Mouse (Mus musculus): ENCODE results near the gene Amacr.

Gene Amacr

DNA sequence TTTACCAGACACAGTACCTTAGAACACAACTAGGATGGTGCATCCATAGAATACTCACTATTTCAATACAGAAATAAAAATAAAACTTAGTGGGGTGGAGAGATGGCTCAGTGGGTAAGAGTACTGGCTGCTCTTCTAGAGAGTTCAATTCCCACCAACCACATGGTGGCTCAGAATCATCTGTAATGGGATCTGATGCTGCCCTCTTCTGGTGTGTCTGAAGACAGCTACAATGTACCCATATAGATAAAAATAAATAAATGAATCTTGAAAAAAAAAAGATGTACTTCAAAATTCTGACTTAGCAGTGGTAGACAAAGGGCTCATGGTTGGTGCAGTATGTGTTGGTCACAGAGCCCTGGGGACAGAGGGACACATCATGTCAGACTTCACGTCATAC is 10.0 kb downstream of the Amacr start:
- DNase-seq = no peak

DNA sequence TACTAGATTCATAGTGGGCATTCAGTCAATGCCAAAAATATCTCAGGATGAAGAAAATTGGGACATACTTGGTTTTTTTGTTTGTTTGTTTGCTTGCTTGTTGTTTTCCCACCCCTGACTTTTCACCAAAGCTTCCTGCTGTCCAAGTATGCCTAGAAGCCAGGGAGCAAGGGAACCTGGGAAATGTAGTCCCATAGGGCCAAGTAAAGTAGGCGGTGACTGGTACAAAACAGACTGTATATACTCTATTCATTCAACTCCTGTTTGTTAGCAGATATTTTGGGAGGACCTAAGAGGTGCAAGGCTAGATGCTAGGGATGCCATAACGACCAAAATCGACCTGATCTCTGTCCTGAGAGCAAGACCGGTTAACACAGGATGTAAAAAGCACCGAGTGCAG is 18.3 kb downstream of the Amacr start:
- no peak for DNase-seq

DNA sequence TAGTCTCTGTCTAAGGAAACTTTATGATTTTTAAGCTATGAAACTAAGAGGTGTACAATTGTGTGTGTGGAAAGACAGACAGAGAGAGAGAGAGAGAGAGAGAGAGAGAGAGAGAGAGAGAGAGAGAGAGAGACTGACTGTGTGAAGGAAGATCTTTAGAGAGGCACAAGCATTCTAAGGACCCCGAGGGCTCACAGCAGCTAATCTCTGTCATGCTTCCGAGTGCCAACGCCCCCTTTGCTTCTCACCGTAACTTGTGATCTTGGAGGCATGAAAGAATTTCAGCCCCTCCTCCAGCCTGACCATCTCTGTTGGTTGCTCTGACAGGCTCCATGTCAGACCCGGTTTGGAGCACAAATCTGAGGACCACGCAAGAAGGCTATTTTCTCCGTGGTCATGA is 18.9 kb downstream of the Amacr start, which contains the start of gene Slc45a2:
Slc45a2 (plus strand) TSS at position 301 of the 400 bp plus-strand sequence.
- DNase-seq = no peak

DNA sequence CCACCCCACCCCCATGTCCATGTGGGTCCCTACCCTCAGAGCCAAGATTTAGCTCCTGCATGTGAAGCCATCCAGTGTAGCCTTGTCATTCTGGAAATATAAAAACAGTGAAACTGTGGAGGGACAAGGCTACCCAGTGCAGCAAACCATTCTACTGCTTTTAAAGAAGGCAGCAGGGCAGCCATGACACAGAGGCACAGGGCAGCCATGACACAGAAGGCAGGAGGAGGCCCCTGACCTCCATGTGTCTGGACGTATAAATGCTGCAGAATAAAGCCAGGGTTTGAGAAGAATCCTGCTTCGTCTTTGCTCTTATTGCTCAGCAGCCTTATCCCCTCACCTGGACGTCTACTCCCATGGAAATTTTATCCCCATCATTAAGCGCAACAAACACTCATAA is 22.2 kb downstream of the Amacr start:
- no peak for DNase-seq

- DNase-seq = no peak
These were observed 23.1 kb downstream of the Amacr start for GRCm38 (mm10) chr15:11004646-11005045.

DNA sequence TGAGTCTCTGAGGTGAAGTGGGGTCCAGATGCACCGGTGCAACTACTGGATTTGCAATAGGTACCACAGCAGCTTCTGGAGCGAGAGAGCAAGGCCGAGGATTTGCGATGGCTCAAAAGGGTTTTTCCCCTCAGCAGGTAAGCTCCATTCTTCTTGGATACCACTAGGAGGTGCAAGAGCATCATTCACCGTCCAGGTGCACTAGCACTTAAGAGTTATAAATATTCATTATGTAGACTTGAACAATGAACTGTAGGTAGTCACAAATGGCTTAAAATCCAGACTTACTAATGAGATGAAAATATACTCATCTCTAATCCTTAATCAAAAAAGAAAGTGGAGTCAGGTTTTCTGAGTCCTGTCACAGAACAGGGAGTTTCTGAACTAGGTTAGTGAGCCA is 27.2 kb downstream of the Amacr start:
- no peak for DNase-seq

GRCm38 (mm10) chr15:11010976-11011548 is 29.5 kb downstream of the Amacr start:
- no peak for DNase-seq

GRCm38 (mm10) chr15:11014931-11015330 is 33.4 kb downstream of the Amacr start:
- no peak for DNase-seq

GRCm38 (mm10) chr15:11026801-11027561 is 45.4 kb downstream of the Amacr start:
- DNase-seq = no peak

DNA sequence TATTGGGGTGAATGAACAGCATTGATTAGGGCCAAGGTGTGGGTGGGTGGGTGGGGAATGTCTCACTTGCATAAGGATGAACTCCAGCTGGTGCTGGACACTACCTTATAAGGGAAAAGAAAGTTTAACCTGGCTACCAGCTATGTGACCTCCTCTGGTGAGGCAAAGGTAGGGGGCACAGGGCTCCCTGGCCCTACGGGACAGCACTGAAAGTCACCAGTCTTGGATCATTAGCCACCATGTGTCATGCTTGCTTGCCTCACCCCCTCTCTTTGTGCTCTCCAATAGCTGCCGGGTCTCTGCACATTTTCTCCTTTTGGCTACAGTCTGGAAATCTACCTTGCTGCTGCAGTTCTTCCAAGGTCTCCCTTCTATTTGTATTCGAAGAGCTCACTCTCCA is 48.6 kb downstream of the Amacr start:
- no peak for DNase-seq

- DNase-seq = no peak
These were observed 54.5 kb downstream of the Amacr start for GRCm38 (mm10) chr15:11035947-11036474.

DNA sequence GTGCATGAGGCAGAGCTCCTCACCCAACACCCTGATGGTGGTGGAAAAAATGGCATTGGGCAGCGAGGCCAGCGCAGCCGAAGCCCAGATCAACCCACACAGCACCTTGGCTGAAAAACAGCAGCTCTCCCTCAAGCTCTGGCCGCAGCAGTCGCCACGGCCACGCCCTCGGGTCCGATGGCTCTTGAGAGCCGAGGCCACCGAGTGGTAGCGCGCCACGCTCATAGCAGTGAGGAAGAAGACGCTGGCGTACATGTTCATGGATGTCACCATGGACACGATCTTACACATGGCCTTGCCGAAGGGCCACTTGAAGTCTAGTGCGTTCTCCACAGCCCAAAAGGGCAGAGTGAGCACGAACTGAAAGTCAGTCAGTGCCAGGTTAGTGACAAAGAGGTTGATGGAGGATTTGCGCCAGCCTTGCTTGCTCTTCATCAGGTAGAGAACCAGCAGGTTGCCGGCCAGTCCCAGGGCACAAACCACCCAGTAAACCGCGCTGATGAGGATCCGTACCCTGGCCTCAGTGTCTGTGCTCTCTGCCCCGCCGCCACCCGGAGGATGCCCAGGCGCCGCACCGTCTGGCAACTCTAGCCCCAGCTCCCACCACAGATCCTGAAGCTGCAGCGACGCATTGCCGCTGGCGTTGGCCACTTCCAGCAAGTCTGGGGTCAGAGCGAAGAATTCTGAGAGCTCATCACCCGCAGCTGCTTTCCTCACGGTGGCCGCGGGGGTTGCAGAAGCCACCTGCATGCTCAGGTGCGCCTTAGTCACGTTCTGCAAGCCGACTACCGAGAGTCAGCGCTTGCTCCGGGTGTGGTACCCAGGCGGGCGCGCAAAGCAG is 55.2 kb downstream of the Amacr start:
- DNase-seq = no peak

DNA sequence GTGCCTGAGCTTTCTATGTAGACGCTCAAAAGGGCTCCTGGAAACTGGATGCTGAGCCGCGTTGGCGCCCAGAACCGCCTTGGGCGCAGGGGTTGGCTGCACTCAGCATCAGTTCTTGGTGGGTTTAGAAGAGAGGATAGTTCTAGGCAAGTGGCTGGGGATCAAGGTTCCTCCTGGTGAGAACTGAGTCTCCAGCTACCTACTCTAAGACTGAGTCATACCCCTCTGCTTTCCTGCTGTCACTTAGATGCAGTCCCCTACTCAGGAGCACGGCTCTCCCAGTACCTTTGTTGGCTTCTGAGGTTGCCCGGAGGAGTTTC is 55.8 kb downstream of the Amacr start:
- DNase-seq = no peak

DNA sequence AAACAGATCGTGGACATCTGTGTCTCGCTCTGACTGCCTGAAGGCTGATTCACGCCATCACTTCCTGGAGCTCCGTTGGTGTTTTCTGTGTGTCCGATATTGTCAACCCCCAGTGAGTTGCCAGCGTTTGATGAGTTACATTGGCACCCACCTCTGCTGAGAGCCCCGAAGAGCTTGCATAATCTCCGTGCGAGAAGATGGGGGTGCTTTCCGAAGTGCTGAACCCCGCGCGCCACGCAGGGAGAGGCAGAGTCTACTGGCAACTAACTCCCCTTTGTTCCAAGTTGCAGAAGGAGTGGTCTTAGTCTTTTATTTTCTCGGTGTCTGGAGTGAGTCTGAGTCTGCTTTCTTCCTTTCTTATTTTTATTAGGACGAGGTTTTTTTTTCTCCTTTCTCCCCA is 56.2 kb downstream of the Amacr start, which contains the start of gene Rxfp3:
Rxfp3 (minus strand) TSS at position 281 of the 400 bp plus-strand sequence.
- no peak for DNase-seq

DNA sequence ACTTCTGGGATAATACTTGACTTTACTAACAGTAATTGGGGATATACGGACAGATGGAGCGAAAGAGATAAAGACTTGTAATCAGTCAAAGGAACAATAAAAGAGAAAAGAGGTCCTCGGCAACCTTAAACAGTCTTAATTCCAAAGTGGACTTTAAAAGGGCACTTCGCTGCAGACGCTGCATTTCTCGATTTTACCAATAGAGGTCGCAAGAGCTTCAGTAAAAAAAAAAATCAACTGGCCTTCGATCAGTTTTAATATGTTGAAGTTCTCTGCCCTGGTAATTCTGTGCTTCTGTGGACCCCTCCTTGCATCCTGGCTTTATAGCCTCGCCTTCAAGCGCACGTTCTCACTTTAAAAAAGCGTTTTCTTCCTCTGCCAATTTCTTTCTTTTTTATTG is 56.9 kb downstream of the Amacr start:
- no peak for DNase-seq

- DNase-seq = no peak
These were observed 58.5 kb downstream of the Amacr start for GRCm38 (mm10) chr15:11040067-11040466.

DNA sequence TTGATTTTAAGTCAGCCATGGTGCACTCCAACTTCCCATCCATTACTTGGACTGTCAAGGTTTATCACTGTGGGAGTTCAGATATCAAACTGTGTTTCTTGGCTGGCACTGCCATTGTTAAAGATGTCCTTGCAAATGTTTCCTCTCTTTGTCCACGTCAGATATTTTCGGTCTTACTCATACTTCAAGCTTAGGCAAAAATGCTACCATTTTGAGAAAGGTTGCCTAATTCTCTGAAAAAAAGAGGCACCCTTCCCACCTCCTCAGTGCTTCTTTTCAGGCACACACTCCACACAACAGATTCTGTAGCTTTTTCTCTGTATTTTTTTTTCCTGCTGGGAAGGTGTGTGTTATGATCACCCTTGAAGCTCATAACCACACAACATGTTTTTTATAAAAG is 59.7 kb downstream of the Amacr start:
- no peak for DNase-seq

GRCm38 (mm10) chr15:11042828-11043227 is 61.3 kb downstream of the Amacr start:
- no peak for DNase-seq

All from cerebellum, adult 11-12 months (tissue).